Mouse (Mus musculus) lung, adult 2 months (tissue): ENCODE measurements around the gene Lck.

ENCODE experiments used
- CTCF ChIP-seq: fragments of 200-500 bp; IDR thresholded peaks from 2 replicates; pipeline ENCODE4 v1.5.1; 2011; ENCODE audit warnings: mild to moderate bottlenecking, low read length, control low read depth; ENCODE audit not compliant: insufficient read depth
- POLR2A ChIP-seq: fragments of 200-500 bp; IDR thresholded peaks from 2 replicates; pipeline ENCODE4 v1.6.1; 2011; ENCODE audit warnings: low read depth, mild to moderate bottlenecking, control low read depth, low read length, borderline replicate concordance; ENCODE audit errors: extremely low read depth

- TF ChIP-seq CTCF (no peak), POLR2A (no peak)
These were observed 1.8 kb downstream of the Lck start for GRCm38 (mm10) chr4:129571551-129572084.
